Mouse (Mus musculus) liver, embryonic 18 days (tissue): ENCODE data around the gene Calcrl. TPM values are rescaled to one million over a fixed set of nuclear protein-coding genes. Genes with fewer than 3 reads are reported as not detected.

Source experiments
- polyA plus RNA-seq: library from polyadenylated mRNA; depleted of rRNA; stranded (reverse); fragments of >200 nt; gene quantifications from 2 replicates; pipeline ENCODE4 v1.2.3, GENCODE M21; 2012; rRNA removed

The Calcrl gene
- 5.0 and 5.7 TPM in 2 replicates for polyA plus RNA-seq

GRCm38 (mm10) chr2:84425138-84425537 is at the start of gene Calcrl:
Gene Calcrl, minus strand, starts transcription at chr2:84425411.

Other genes with a start within 250 kb of the Calcrl start
- 11.6 and 11.8 TPM in 2 replicates for gene Tfpi, start 51.4 kb upstream of the Calcrl start, polyA plus RNA-seq
- gene Ctnnd1, start 225.4 kb upstream of the Calcrl start, polyA plus RNA-seq = 21.0 and 23.7 TPM in 2 replicates
- 0.01 and 0.02 TPM in 2 replicates for gene Btbd18, start 233.7 kb upstream of the Calcrl start, polyA plus RNA-seq
- gene Selenoh, start 245.4 kb upstream of the Calcrl start, polyA plus RNA-seq = 51.1 and 54.1 TPM in 2 replicates